Mouse (Mus musculus) lung, adult 2 months (tissue): ENCODE measurements around the gene Asphd2.

Source experiments
- CTCF ChIP-seq: fragments of 200-500 bp; IDR thresholded peaks from 2 replicates; pipeline ENCODE4 v1.5.1; 2011; ENCODE audit warnings: mild to moderate bottlenecking, low read length, control low read depth; ENCODE audit not compliant: insufficient read depth
- POLR2A ChIP-seq: fragments of 200-500 bp; IDR thresholded peaks from 2 replicates; pipeline ENCODE4 v1.6.1; 2011; ENCODE audit warnings: low read depth, mild to moderate bottlenecking, control low read depth, low read length, borderline replicate concordance; ENCODE audit errors: extremely low read depth

DNA sequence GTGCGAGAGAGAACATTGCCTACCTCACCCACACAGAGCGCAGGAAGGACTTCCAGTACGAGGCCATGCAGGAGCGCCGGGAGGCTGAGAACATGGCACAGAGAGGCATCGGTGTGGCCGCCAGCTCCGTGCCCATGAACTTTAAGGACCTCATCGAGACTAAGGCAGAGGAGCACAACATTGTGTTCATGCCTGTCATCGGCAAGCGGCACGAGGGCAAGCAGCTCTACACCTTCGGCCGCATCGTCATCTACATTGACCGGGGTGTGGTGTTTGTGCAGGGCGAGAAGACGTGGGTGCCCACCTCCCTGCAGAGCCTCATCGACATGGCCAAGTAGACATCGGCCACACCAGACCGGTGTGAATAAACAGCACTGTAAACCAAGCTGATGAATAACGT is 57.7 kb downstream of the Asphd2 start:
- TF ChIP-seq CTCF, result no peak
- no peak for TF ChIP-seq POLR2A
